Mouse (Mus musculus) stomach, embryonic 15.5 days (tissue): ENCODE data around the gene Filip1. TPM values are rescaled to one million over a fixed set of nuclear protein-coding genes. Genes with fewer than 3 reads are reported as not detected.

Experiments
- ATAC-seq: fragments of 200-750 bp; cut with Nextera tagmentation; 2 replicates; pipeline ENCODE4 v1.8.0; 2017; ENCODE audit warnings: low read depth, moderate number of reproducible peaks, moderate TSS enrichment; ENCODE audit not compliant: insufficient read depth, low FRiP score
- H3K27ac ChIP-seq: fragments of 300-500 bp; sonication (generic); 2 replicates; pipeline ENCODE4 v1.5.1; 2015; ENCODE audit warnings: mild to moderate bottlenecking, inconsistent platforms
- H3K27me3 ChIP-seq: fragments of 300-500 bp; sonication (generic); replicated peaks from 2 replicates; pipeline ENCODE4 v1.6.1; 2015; ENCODE audit warnings: inconsistent platforms
- H3K36me3 ChIP-seq: fragments of 300-500 bp; sonication (generic); 2 replicates; pipeline ENCODE4 v1.6.1; 2015; ENCODE audit warnings: inconsistent platforms
- H3K4me1 ChIP-seq: fragments of 300-500 bp; sonication (generic); 2 replicates; pipeline ENCODE4 v1.6.1; 2015; ENCODE audit warnings: inconsistent platforms
- H3K4me2 ChIP-seq: fragments of 300-500 bp; sonication (generic); 2 replicates; pipeline ENCODE4 v1.6.1; 2015; ENCODE audit warnings: mild to moderate bottlenecking, inconsistent platforms
- H3K4me3 ChIP-seq: fragments of 300-500 bp; sonication (generic); replicated peaks from 2 replicates; pipeline ENCODE4 v1.5.1; 2015; ENCODE audit warnings: inconsistent platforms
- H3K9ac ChIP-seq: fragments of 300-500 bp; sonication (generic); 2 replicates; pipeline ENCODE4 v1.6.1; 2015; ENCODE audit warnings: inconsistent platforms
- H3K9me3 ChIP-seq: fragments of 300-500 bp; sonication (generic); 2 replicates; pipeline ENCODE4 v1.6.1; 2016; ENCODE audit warnings: inconsistent platforms
- WGBS: fragments of 180-500 bp; shearing (Covaris S2); methylation state at CpG from one replicate; pipeline ENCODE4 v1.1.7; 2015; 5-methylcytosine and 5-hydroxymethylcytosine counted together
- polyA plus RNA-seq: library from polyadenylated mRNA; unstranded; fragments of >200 nt; fragmentation: Nextera tagmentation; extraction: Ambion mirVana; gene quantifications from 2 replicates; pipeline ENCODE4 v1.2.1, GENCODE M21; 2015

The Filip1 gene
- polyA plus RNA-seq, 1 experiment from 2014 or later = 11.9 TPM

GRCm38 (mm10) chr9:79965003-79965402, 47.6 kb downstream of the Filip1 start:
- Histone ChIP-seq H3K27ac (no peak overlapping the region), H3K36me3 (no peaks in the 10 kb centered on the region), H3K4me3 (no peak overlapping the region), H3K4me2 (no peak overlapping the region), H3K9me3 (no peaks in the 10 kb centered on the region), H3K9ac (no peak overlapping the region), H3K27me3 (no peaks in the 10 kb centered on the region), H3K4me1 (0 out of 2 replicates have a peak, but pooled peaks cover 5% of the 10 kb centered on the region)
- 77% methylated on average over 5 of the region's 5 CpGs for WGBS
- ATAC-seq = no peak

- WGBS = 60% methylated on average over 16 of the region's 16 CpGs
- Histone ChIP-seq H3K9ac (no peak overlapping the region), H3K4me2 (no peak overlapping the region; the same call in 1 of the 2 replicates), H3K4me1 (no peaks in the 10 kb centered on the region), H3K27me3 (no peaks in the 10 kb centered on the region), H3K9me3 (no peaks in the 10 kb centered on the region), H3K4me3 (0 out of 2 replicates have a peak overlapping the region, but pooled peaks have one; percentile 2), H3K36me3 (no peaks in the 10 kb centered on the region), H3K27ac (peak overlapping the region; percentile 41; the same call in 1 of the 2 replicates)
- ATAC-seq = no peak
Observed at GRCm38 (mm10) chr9:79961630-79962285, 50.9 kb downstream of the Filip1 start.

- WGBS = 83% methylated on average over 6 of the region's 6 CpGs
- no peak for ATAC-seq
- Histone ChIP-seq H3K9ac (no peak overlapping the region), H3K4me1 (no peaks in the 10 kb centered on the region), H3K4me2 (no peak overlapping the region), H3K9me3 (no peaks in the 10 kb centered on the region), H3K36me3 (no peaks in the 10 kb centered on the region), H3K27me3 (no peaks in the 10 kb centered on the region), H3K4me3 (no peak overlapping the region), H3K27ac (no peak overlapping the region)
Observed at GRCm38 (mm10) chr9:79960453-79960852, 52.2 kb downstream of the Filip1 start.

- no peak for ATAC-seq
- H3K4me3 ChIP-seq = no peak overlapping the region
- H3K4me1 ChIP-seq = no peaks in the 10 kb centered on the region
- no peaks in the 10 kb centered on the region for H3K27me3 ChIP-seq
- no peaks in the 10 kb centered on the region for H3K36me3 ChIP-seq
- H3K9ac ChIP-seq = no peak overlapping the region
- H3K4me2 ChIP-seq = no peak overlapping the region
- 72% methylated on average over 3 of the region's 3 CpGs for WGBS
- no peak overlapping the region for H3K27ac ChIP-seq
- H3K9me3 ChIP-seq = no peaks in the 10 kb centered on the region
Observed at GRCm38 (mm10) chr9:79958395-79958794, 54.3 kb downstream of the Filip1 start.

- Histone ChIP-seq H3K9ac (no peak overlapping the region), H3K27me3 (no peaks in the 10 kb centered on the region), H3K4me2 (no peak overlapping the region), H3K4me3 (no peak overlapping the region), H3K9me3 (no peaks in the 10 kb centered on the region), H3K36me3 (no peaks in the 10 kb centered on the region), H3K27ac (no peak overlapping the region), H3K4me1 (0 out of 2 replicates have a peak, but pooled peaks cover 4% of the 10 kb centered on the region)
- WGBS = 50% methylated on average over 5 of the region's 5 CpGs
- no peak for ATAC-seq
Observed at GRCm38 (mm10) chr9:79954944-79955343, 57.7 kb downstream of the Filip1 start.

- no peaks in the 10 kb centered on the region for H3K36me3 ChIP-seq
- no peaks in the 10 kb centered on the region for H3K9me3 ChIP-seq
- H3K4me1 ChIP-seq = 0 out of 2 replicates have a peak, but pooled peaks cover 4% of the 10 kb centered on the region
- WGBS = 67% methylated on average over 8 of the region's 8 CpGs
- H3K27ac ChIP-seq = 0 out of 2 replicates have a peak overlapping the region, but pooled peaks have one; percentile 28
- no peak for ATAC-seq
- no peak overlapping the region for H3K4me2 ChIP-seq
- no peaks in the 10 kb centered on the region for H3K27me3 ChIP-seq
- H3K9ac ChIP-seq = no peak overlapping the region
- no peak overlapping the region for H3K4me3 ChIP-seq
Observed at GRCm38 (mm10) chr9:79951984-79952383, 60.7 kb downstream of the Filip1 start.

GRCm38 (mm10) chr9:79951339-79951738, 61.3 kb downstream of the Filip1 start:
- no peaks in the 10 kb centered on the region for H3K27me3 ChIP-seq
- H3K4me2 ChIP-seq = no peak overlapping the region
- H3K4me3 ChIP-seq = no peak overlapping the region
- H3K36me3 ChIP-seq = no peaks in the 10 kb centered on the region
- H3K4me1 ChIP-seq = 0 out of 2 replicates have a peak, but pooled peaks cover 4% of the 10 kb centered on the region
- no peak overlapping the region for H3K9ac ChIP-seq
- H3K27ac ChIP-seq = no peak overlapping the region
- no peak for ATAC-seq
- 82% methylated on average over 5 of the region's 5 CpGs for whole genome bisulfite sequencing
- no peaks in the 10 kb centered on the region for H3K9me3 ChIP-seq

- Histone ChIP-seq H3K36me3 (no peaks in the 10 kb centered on the region), H3K4me3 (no peak overlapping the region), H3K4me1 (peaks cover 4% of the 10 kb centered on the region; the same call in 1 of the 2 replicates), H3K9me3 (no peaks in the 10 kb centered on the region), H3K27ac (no peak overlapping the region), H3K4me2 (no peak overlapping the region), H3K9ac (no peak overlapping the region), H3K27me3 (no peaks in the 10 kb centered on the region)
- ATAC-seq = no peak
- 82% methylated on average over 5 of the region's 5 CpGs for WGBS
Observed at GRCm38 (mm10) chr9:79950666-79951065, 62.0 kb downstream of the Filip1 start.

GRCm38 (mm10) chr9:79950038-79950437, 62.6 kb downstream of the Filip1 start:
- no peaks in the 10 kb centered on the region for H3K9me3 ChIP-seq
- H3K27me3 ChIP-seq = no peaks in the 10 kb centered on the region
- H3K4me1 ChIP-seq = peaks cover 4% of the 10 kb centered on the region; the same call in 1 of the 2 replicates
- no peak overlapping the region for H3K27ac ChIP-seq
- H3K36me3 ChIP-seq = no peaks in the 10 kb centered on the region
- no peak overlapping the region for H3K4me2 ChIP-seq
- H3K4me3 ChIP-seq = no peak overlapping the region
- no peak for ATAC-seq
- no peak overlapping the region for H3K9ac ChIP-seq
- WGBS = 39% methylated on average over 6 of the region's 6 CpGs

GRCm38 (mm10) chr9:79948376-79948775, 64.3 kb downstream of the Filip1 start:
- no peaks in the 10 kb centered on the region for H3K9me3 ChIP-seq
- 55% methylated on average over 2 of the region's 2 CpGs for WGBS
- H3K4me1 ChIP-seq = peaks cover 4% of the 10 kb centered on the region; the same call in 1 of the 2 replicates
- no peak for ATAC-seq
- no peaks in the 10 kb centered on the region for H3K36me3 ChIP-seq
- no peaks in the 10 kb centered on the region for H3K27me3 ChIP-seq
- H3K9ac ChIP-seq = no peak overlapping the region
- H3K4me3 ChIP-seq = no peak overlapping the region
- H3K4me2 ChIP-seq = no peak overlapping the region
- H3K27ac ChIP-seq = no peak overlapping the region

GRCm38 (mm10) chr9:79947973-79948372, 64.7 kb downstream of the Filip1 start:
- no peak for ATAC-seq
- H3K4me3 ChIP-seq = no peak overlapping the region
- H3K27ac ChIP-seq = no peak overlapping the region
- no peaks in the 10 kb centered on the region for H3K36me3 ChIP-seq
- WGBS = 55% methylated on average over 2 of the region's 2 CpGs
- peaks cover 4% of the 10 kb centered on the region; the same call in 1 of the 2 replicates for H3K4me1 ChIP-seq
- no peak overlapping the region for H3K9ac ChIP-seq
- no peak overlapping the region for H3K4me2 ChIP-seq
- no peaks in the 10 kb centered on the region for H3K9me3 ChIP-seq
- no peaks in the 10 kb centered on the region for H3K27me3 ChIP-seq

GRCm38 (mm10) chr9:79947414-79947813, 65.2 kb downstream of the Filip1 start:
- no peak overlapping the region for H3K9ac ChIP-seq
- no peak for ATAC-seq
- H3K4me2 ChIP-seq = no peak overlapping the region
- WGBS = 80% methylated on average over 3 of the region's 3 CpGs
- no peaks in the 10 kb centered on the region for H3K27me3 ChIP-seq
- no peaks in the 10 kb centered on the region for H3K9me3 ChIP-seq
- H3K4me3 ChIP-seq = no peak overlapping the region
- H3K36me3 ChIP-seq = no peaks in the 10 kb centered on the region
- no peak overlapping the region for H3K27ac ChIP-seq
- H3K4me1 ChIP-seq = peaks cover 4% of the 10 kb centered on the region; the same call in 1 of the 2 replicates
